Mouse (Mus musculus): ENCODE data around the gene Gm17087. TPM values are rescaled to one million over a fixed set of nuclear protein-coding genes. Genes with fewer than 3 reads are reported as not detected.

The Gm17087 gene
- polyA plus RNA-seq, 1 experiment from 2014 or later, result not detected

Other genes starting within 250 kb of the Gm17087 start
- 1.5 TPM in 2 replicates for gene Prr18, start 229.5 kb downstream of the Gm17087 start, polyA plus RNA-seq (2014; fragmentation: Nextera tagmentation; extraction: Ambion mirVana)
- 0.53 and 0.59 TPM in 2 replicates for gene T2, start 211.0 kb downstream of the Gm17087 start, polyA plus RNA-seq (2014; fragmentation: Nextera tagmentation; extraction: Ambion mirVana)
- gene T, start 132.5 kb downstream of the Gm17087 start, polyA plus RNA-seq (2014; fragmentation: Nextera tagmentation; extraction: Ambion mirVana), result 0.22 and 0.85 TPM in 2 replicates
- 5.7 and 7.6 TPM in 2 replicates for gene Pde10a, start 41.6 kb downstream of the Gm17087 start, polyA plus RNA-seq (2014; fragmentation: Nextera tagmentation; extraction: Ambion mirVana)

Data from hindbrain, embryonic 11.5 days (tissue).